Mouse (Mus musculus): ENCODE measurements around the gene Sppl2c. TPM values are rescaled to one million over a fixed set of nuclear protein-coding genes. Genes with fewer than 3 reads are reported as not detected.
A peak's percentile ranks its signal among the peaks of the same experiment; 100 is the strongest.
"Not testable (repeated sequence)": the region's sequence is repeated elsewhere in the genome, so short reads cannot be mapped to it uniquely, and the experiment has no call there.

Sppl2c gene
- total RNA-seq, 2 experiments from 2014 or later, result not detected

GRCm38 (mm10) chr11:104195382-104195781 lies 9.3 kb downstream of the Sppl2c start:
- no peak for DNase-seq (ENCODE audit: low spot score in 2 of 2)

GRCm38 (mm10) chr11:104195791-104196190 lies 9.7 kb downstream of the Sppl2c start:
- peak; percentile 33 to 66 for DNase-seq (ENCODE audit: low spot score in 2 of 2)

- no peak for DNase-seq (ENCODE audit: low spot score in 2 of 2)
These were observed 11.7 kb downstream of the Sppl2c start for GRCm38 (mm10) chr11:104197861-104198260.

- no peak for DNase-seq (ENCODE audit: low spot score in 2 of 2)
These were observed 17.1 kb downstream of the Sppl2c start for GRCm38 (mm10) chr11:104203271-104203670.

GRCm38 (mm10) chr11:104206573-104206972 lies 20.4 kb downstream of the Sppl2c start:
- no peak for DNase-seq (ENCODE audit: low spot score in 2 of 2)

GRCm38 (mm10) chr11:104209041-104209440 lies 22.9 kb downstream of the Sppl2c start:
- no peak for DNase-seq (ENCODE audit: low spot score in 2 of 2)

- DNase-seq (ENCODE audit: low spot score in 2 of 2), result no peak
These were observed 25.1 kb downstream of the Sppl2c start for GRCm38 (mm10) chr11:104211251-104211650.

- DNase-seq (ENCODE audit: low spot score in 2 of 2), result not testable (repeated sequence)
These were observed 28.0 kb downstream of the Sppl2c start for GRCm38 (mm10) chr11:104214128-104214527.

GRCm38 (mm10) chr11:104218075-104218474 lies 31.9 kb downstream of the Sppl2c start:
- no peak for DNase-seq (ENCODE audit: low spot score in 2 of 2)

- no peak for DNase-seq (ENCODE audit: low spot score in 2 of 2)
These were observed 34.2 kb downstream of the Sppl2c start for GRCm38 (mm10) chr11:104220291-104220690.

GRCm38 (mm10) chr11:104221751-104222150 lies 35.6 kb downstream of the Sppl2c start:
- DNase-seq (ENCODE audit: low spot score in 2 of 2), result no peak

- DNase-seq (ENCODE audit: low spot score in 2 of 2), result no peak
These were observed 37.2 kb downstream of the Sppl2c start for GRCm38 (mm10) chr11:104223301-104223700.

- no peak for DNase-seq (ENCODE audit: low spot score in 2 of 2)
These were observed 43.3 kb downstream of the Sppl2c start for GRCm38 (mm10) chr11:104229391-104229790.

GRCm38 (mm10) chr11:104230066-104230778 lies 44.1 kb downstream of the Sppl2c start:
- no peak for DNase-seq (ENCODE audit: low spot score in 2 of 2)

GRCm38 (mm10) chr11:104231041-104231911 lies 45.1 kb downstream of the Sppl2c start, which contains the start of gene Mapt:
TSS of gene Mapt (plus strand) at chr11:104231390.
- DNase-seq (ENCODE audit: low spot score in 2 of 2), result peak; percentile 69 to 88

- peak in 1 of 2 experiments; percentile 13 for DNase-seq (ENCODE audit: low spot score in 2 of 2)
These were observed 46.3 kb downstream of the Sppl2c start for GRCm38 (mm10) chr11:104232141-104233061.

GRCm38 (mm10) chr11:104233101-104233500 lies 47.0 kb downstream of the Sppl2c start:
- no peak for DNase-seq (ENCODE audit: low spot score in 2 of 2)

- DNase-seq (ENCODE audit: low spot score in 2 of 2), result no peak
These were observed 47.6 kb downstream of the Sppl2c start for GRCm38 (mm10) chr11:104233574-104234206.

GRCm38 (mm10) chr11:104234680-104235079 lies 48.6 kb downstream of the Sppl2c start:
- DNase-seq (ENCODE audit: low spot score in 2 of 2), result no peak

GRCm38 (mm10) chr11:104235881-104236280 lies 49.8 kb downstream of the Sppl2c start:
- DNase-seq (ENCODE audit: low spot score in 2 of 2), result no peak
